In the genomic region with DNA sequence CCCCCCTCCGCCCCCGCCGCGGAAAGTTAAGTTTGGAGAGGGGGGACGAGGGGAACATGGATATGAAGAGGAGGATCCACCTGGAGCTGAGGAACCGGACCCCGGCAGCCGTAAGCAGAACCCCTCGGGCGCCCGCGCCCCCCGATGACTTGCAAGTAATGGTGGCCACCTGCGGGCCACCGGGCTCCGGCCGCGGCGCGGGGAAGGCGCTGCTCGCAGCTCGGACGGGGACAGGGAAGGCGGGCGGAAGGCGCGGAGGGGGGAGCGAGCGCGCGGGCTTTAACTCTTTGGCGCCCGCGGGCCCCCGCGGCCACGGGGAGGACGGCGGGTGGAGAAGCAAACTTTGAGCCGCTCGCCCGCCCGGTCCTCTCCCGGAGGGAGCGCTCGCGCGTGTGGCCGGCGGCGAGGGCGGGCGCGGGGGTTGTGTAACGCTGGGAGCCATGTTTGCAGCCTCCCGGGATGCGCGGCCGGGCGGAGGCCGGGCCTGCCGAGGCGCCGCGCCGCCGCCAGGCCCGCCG, we compare ENCODE assay signal across 9 mouse cellular contexts. TPM values are rescaled to one million over a fixed set of nuclear protein-coding genes. Genes with fewer than 3 reads are reported as not detected.
DNase-seq lines count a peak whose midpoint lies in the region; ATAC-seq and TF ChIP-seq lines count a peak whose summit lies in the region.
"Had no signal": no experiment of that assay in that cellular context is flagged by ENCODE, and none has a peak within 500 bp of the region (broad histone marks: within the 10 kb centered on the region; RNA-seq: fewer than 3 reads in every experiment).

No protein-coding gene starts in this region.

- peak; percentile 55 for ATAC-seq in forebrain, embryonic 12.5 days (ENCODE audit: low FRiP score)
- ATAC-seq in heart, postnatal 0 days (ENCODE audit: insufficient read depth, low read depth), result peak; percentile 54
- peak; percentile 33 for ATAC-seq in liver, postnatal 0 days

- H3K4me3 ChIP-seq in C2C12 (ENCODE audit: insufficient read depth, poor library complexity, severe bottlenecking), result peak overlapping the region; percentile 72
- H3K4me3 ChIP-seq in bone marrow, adult 2 months (replicated peaks; ENCODE audit: control insufficient read depth, low read depth, low read length), result peak overlapping the region; percentile 74
- H3K4me3 ChIP-seq in forebrain, embryonic 12.5 days (replicated peaks), result peak overlapping the region; percentile 90
- H3K4me3 ChIP-seq in heart, postnatal 0 days (ENCODE audit: low read depth, low read length), result peak overlapping the region; percentile 87
- H3K4me3 ChIP-seq in liver, postnatal 0 days (ENCODE audit: low read depth, low read length), result peak overlapping the region; percentile 70
- peak overlapping the region; percentile 92 for H3K4me3 ChIP-seq in olfactory bulb, adult 2 months (ENCODE audit: insufficient read depth, low read depth, low read length)

- no peak for TF ChIP-seq CTCF in C2C12 (IDR thresholded peaks at IDR 0.05; ENCODE audit: control insufficient read depth, insufficient read depth, insufficient read length)
- TF ChIP-seq CTCF in bone marrow, adult 2 months (IDR thresholded peaks at IDR 0.05; ENCODE audit: control insufficient read depth, insufficient read depth, low read length), result no peak
- TF ChIP-seq CTCF in heart, postnatal 0 days (IDR thresholded peaks at IDR 0.05; ENCODE audit: low read depth), result no peak
- TF ChIP-seq CTCF in liver, postnatal 0 days (IDR thresholded peaks at IDR 0.05; ENCODE audit: low read depth), result no peak
- TF ChIP-seq CTCF in olfactory bulb, adult 2 months (IDR thresholded peaks at IDR 0.05; ENCODE audit: insufficient read depth, low read depth, low read length), result no peak

- H3K9ac ChIP-seq in forebrain, embryonic 12.5 days, result peak overlapping the region; percentile 99
- H3K9ac ChIP-seq in heart, postnatal 0 days (replicated peaks; ENCODE audit: low read depth, low read length), result peak overlapping the region; percentile 86
- peak overlapping the region; percentile 88 for H3K9ac ChIP-seq in liver, postnatal 0 days (replicated peaks)

- peaks cover 30% of the 10 kb centered on the region for H3K36me3 ChIP-seq in C2C12 (ENCODE audit: control insufficient read depth, insufficient read depth)
- no peaks in the 10 kb centered on the region for H3K36me3 ChIP-seq in forebrain, embryonic 12.5 days (replicated peaks)
- H3K36me3 ChIP-seq in heart, postnatal 0 days (replicated peaks; ENCODE audit: control insufficient read depth, insufficient read depth, low read length), result no peaks in the 10 kb centered on the region
- H3K36me3 ChIP-seq in liver, postnatal 0 days (replicated peaks; ENCODE audit: insufficient read depth, low read length), result peaks cover 6% of the 10 kb centered on the region; the same call in 1 of the 2 replicates

- peaks cover 51% of the 10 kb centered on the region for H3K79me2 ChIP-seq in C2C12 (ENCODE audit: control insufficient read depth, insufficient read depth)

- TF ChIP-seq EP300 in heart, postnatal 0 days (IDR thresholded peaks at IDR 0.05; ENCODE audit: low read depth), result no peak
- TF ChIP-seq EP300 in liver, postnatal 0 days (IDR thresholded peaks at IDR 0.05; ENCODE audit: low read depth), result no peak

- no peaks in the 10 kb centered on the region for H3K27me3 ChIP-seq in C2C12 (ENCODE audit: control insufficient read depth, insufficient read depth, insufficient read length)
- 0 out of 2 replicates have a peak, but pooled peaks cover 4% of the 10 kb centered on the region for H3K27me3 ChIP-seq in forebrain, embryonic 12.5 days
- no peaks in the 10 kb centered on the region for H3K27me3 ChIP-seq in heart, postnatal 0 days (ENCODE audit: control insufficient read depth, insufficient read depth, low read length)
- no peaks in the 10 kb centered on the region for H3K27me3 ChIP-seq in liver, postnatal 0 days (ENCODE audit: insufficient read depth, low read length)

- DNase-seq in heart, postnatal 0 days (ENCODE audit: low spot score), result peak; percentile 62
- DNase-seq in kidney, postnatal 36 days, result peak; percentile 62 to 83
- peak; percentile 80 for DNase-seq in liver, postnatal 0 days
- peak; percentile 79 for DNase-seq in testis, postnatal 14 days (ENCODE audit: low spot score)

- under 1% methylated on average over 65 of the region's 70 CpGs for WGBS in bone marrow, adult 2 months
- under 1% methylated on average over 56 of the region's 70 CpGs for WGBS in forebrain, embryonic 12.5 days
- 0% methylated on average over 37 of the region's 70 CpGs for WGBS in heart, postnatal 0 days
- WGBS in liver, postnatal 0 days (ENCODE audit: insufficient replicate concordance), result under 1% methylated on average over 49 of the region's 70 CpGs
- 1% methylated on average over 65 of the region's 70 CpGs for WGBS in olfactory bulb, adult 2 months

- H3ac ChIP-seq in C2C12 (ENCODE audit: control insufficient read depth, insufficient read length, low read depth), result peak overlapping the region; percentile 94

- peak overlapping the region; percentile 87 for H3K4me2 ChIP-seq in forebrain, embryonic 12.5 days
- peak overlapping the region; percentile 69 for H3K4me2 ChIP-seq in heart, postnatal 0 days (ENCODE audit: low read depth, low read length)
- H3K4me2 ChIP-seq in liver, postnatal 0 days (ENCODE audit: low read depth, low read length), result peak overlapping the region; percentile 75

- no peaks in the 10 kb centered on the region for H3K9me3 ChIP-seq in forebrain, embryonic 12.5 days
- no peaks in the 10 kb centered on the region for H3K9me3 ChIP-seq in heart, postnatal 0 days (replicated peaks; ENCODE audit: control insufficient read depth, low read length)
- no peaks in the 10 kb centered on the region for H3K9me3 ChIP-seq in liver, postnatal 0 days (ENCODE audit: low read length)

- H3K79me3 ChIP-seq in C2C12 (ENCODE audit: low read depth), result peaks cover 41% of the 10 kb centered on the region

- H3K27ac ChIP-seq in bone marrow, adult 2 months (ENCODE audit: control insufficient read depth, insufficient read depth, low read depth, low read length, poor library complexity), result peak overlapping the region; percentile 98
- peak overlapping the region; percentile 99 for H3K27ac ChIP-seq in forebrain, embryonic 12.5 days
- peak overlapping the region; percentile 97 for H3K27ac ChIP-seq in heart, postnatal 0 days (ENCODE audit: low read depth)
- H3K27ac ChIP-seq in liver, postnatal 0 days (ENCODE audit: low read depth), result peak overlapping the region; percentile 94
- H3K27ac ChIP-seq in olfactory bulb, adult 2 months (ENCODE audit: insufficient read depth, low read depth, low read length), result peak overlapping the region; percentile 89

- peaks cover 7% of the 10 kb centered on the region; the same call in 1 of the 2 replicates for H3K4me1 ChIP-seq in bone marrow, adult 2 months (ENCODE audit: control insufficient read depth, insufficient read depth, low read length)
- peaks cover 34% of the 10 kb centered on the region for H3K4me1 ChIP-seq in forebrain, embryonic 12.5 days
- H3K4me1 ChIP-seq in heart, postnatal 0 days (ENCODE audit: control insufficient read depth, insufficient read depth), result peaks cover 32% of the 10 kb centered on the region
- peaks cover 59% of the 10 kb centered on the region for H3K4me1 ChIP-seq in liver, postnatal 0 days (ENCODE audit: insufficient read depth)
- H3K4me1 ChIP-seq in olfactory bulb, adult 2 months (ENCODE audit: control insufficient read depth, insufficient read depth, low read length), result peaks cover 9% of the 10 kb centered on the region

- TF ChIP-seq POLR2A in bone marrow, adult 2 months (IDR thresholded peaks at IDR 0.05; ENCODE audit: borderline replicate concordance, control insufficient read depth, low read depth, low read length), result no peak
- TF ChIP-seq POLR2A in olfactory bulb, adult 2 months (IDR thresholded peaks at IDR 0.05; ENCODE audit: insufficient read depth, low read depth, low read length), result no peak

TF ChIP-seq in C2C12, 6 proteins besides CTCF, POLR2A, EP300 and RAD21 (continues in another document):
- TF ChIP-seq CEBPB (IDR thresholded peaks at IDR 0.05; ENCODE audit: low read depth) (no peak), FOSL1 (IDR thresholded peaks at IDR 0.05; ENCODE audit: insufficient read depth, low read length, poor library complexity, severe bottlenecking) (no peak), MYOG (IDR thresholded peaks at IDR 0.05; ENCODE audit: control insufficient read depth, extremely low read depth, insufficient read length) (no peak), MYOD1 (IDR thresholded peaks at IDR 0.05; ENCODE audit: control insufficient read depth, insufficient read length, low read depth) (no peak), MAX (IDR thresholded peaks at IDR 0.05) (no peak)

RNA-seq across cellular contexts. Expression of gene Anp32b, which starts 0.6 kb away (rescaled TPM):
- 311 TPM for polyA plus RNA-seq in C2C12 (2012; fragmentation: generic; extraction: Trizol)
- polyA plus RNA-seq in bone marrow, adult 2 months (2011; ENCODE audit: insufficient read depth, insufficient read length, low replicate concordance, missing spikeins), result 614 and 712 TPM in 2 replicates
- 301 and 311 TPM in 2 replicates for polyA plus RNA-seq in forebrain, embryonic 12.5 days (2016; fragmentation: Nextera tagmentation; extraction: Ambion mirVana)
- 3.6 and 9.2 TPM in 2 replicates for total RNA-seq in heart, postnatal 0 days (2014; rRNA removed; ENCODE audit: low replicate concordance)
- polyA plus RNA-seq in heart, postnatal 0 days (2015; fragmentation: Nextera tagmentation; extraction: Ambion mirVana), result 75.8 and 76.0 TPM in 2 replicates
- 184 and 188 TPM in 2 replicates for polyA plus RNA-seq in liver, postnatal 0 days (2015; fragmentation: Nextera tagmentation; extraction: Ambion mirVana)
- not detected in 2 replicates for polyA plus RNA-seq in olfactory bulb, adult 2 months (2012; ENCODE audit: insufficient read depth, insufficient read length, low replicate concordance, missing spikeins)

RNA-seq across cellular contexts. Expression of gene Nans, which starts 37.7 kb away (rescaled TPM):
- 115 TPM for polyA plus RNA-seq in C2C12 (2012; fragmentation: generic; extraction: Trizol)
- polyA plus RNA-seq in bone marrow, adult 2 months (2011; ENCODE audit: insufficient read depth, insufficient read length, low replicate concordance, missing spikeins), result 28.9 and 33.9 TPM in 2 replicates
- 63.5 and 75.8 TPM in 2 replicates for polyA plus RNA-seq in forebrain, embryonic 12.5 days (2016; fragmentation: Nextera tagmentation; extraction: Ambion mirVana)
- total RNA-seq in heart, postnatal 0 days (2014; rRNA removed; ENCODE audit: low replicate concordance), result 54.2 and 54.6 TPM in 2 replicates
- polyA plus RNA-seq in heart, postnatal 0 days (2015; fragmentation: Nextera tagmentation; extraction: Ambion mirVana), result 36.2 and 38.2 TPM in 2 replicates
- 23.8 and 25.0 TPM in 2 replicates for polyA plus RNA-seq in liver, postnatal 0 days (2015; fragmentation: Nextera tagmentation; extraction: Ambion mirVana)
- not detected in 2 replicates for polyA plus RNA-seq in olfactory bulb, adult 2 months (2012; ENCODE audit: insufficient read depth, insufficient read length, low replicate concordance, missing spikeins)

RNA-seq across cellular contexts. Expression of gene Hemgn, which starts 38.0 kb away (rescaled TPM):
- polyA plus RNA-seq in C2C12 (2012; fragmentation: generic; extraction: Trizol), result not detected
- polyA plus RNA-seq in bone marrow, adult 2 months (2011; ENCODE audit: insufficient read depth, insufficient read length, low replicate concordance, missing spikeins), result 152 and 243 TPM in 2 replicates
- 2.0 and 2.8 TPM in 2 replicates for polyA plus RNA-seq in forebrain, embryonic 12.5 days (2016; fragmentation: Nextera tagmentation; extraction: Ambion mirVana)
- total RNA-seq in heart, postnatal 0 days (2014; rRNA removed; ENCODE audit: low replicate concordance), result 0.27 TPM in 1 of 2 replicates, not detected in the other
- 0.37 TPM in 1 of 2 replicates, not detected in the other for polyA plus RNA-seq in heart, postnatal 0 days (2015; fragmentation: Nextera tagmentation; extraction: Ambion mirVana)
- polyA plus RNA-seq in liver, postnatal 0 days (2015; fragmentation: Nextera tagmentation; extraction: Ambion mirVana), result 117 and 135 TPM in 2 replicates
- polyA plus RNA-seq in olfactory bulb, adult 2 months (2012; ENCODE audit: insufficient read depth, insufficient read length, low replicate concordance, missing spikeins), result not detected in 2 replicates
- total RNA-seq: adrenal gland, adult 18-20 months had no signal

Comparison
In these comparisons a context has a peak if more than half of its experiments do, and no peak if none do; other contexts are left out.
1. Peak in every context shown above with its lines: DNase-seq, ATAC-seq, H3K4me3 ChIP-seq and H3K27ac ChIP-seq.
2. RNA of gene Anp32b, which starts 0.6 kb away (polyA plus RNA-seq): 614 to 712 TPM in bone marrow, adult 2 months, 311 TPM in C2C12 (single experiment), 301 to 311 TPM in forebrain, embryonic 12.5 days, 184 to 188 TPM in liver, postnatal 0 days and 75.8 to 76.0 TPM in heart, postnatal 0 days; not detected in olfactory bulb, adult 2 months; every median in the first group is over 10 times any median in the second.